Mouse (Mus musculus) MEL (cell line): ENCODE results near the gene Cadm3. TPM values are rescaled to one million over a fixed set of nuclear protein-coding genes. Genes with fewer than 3 reads are reported as not detected.

Experiments
- DNase-seq: peaks from one replicate; pipeline ENCODE4 v3.0.0; 2011; ENCODE audit warnings: low read depth, low spot score
- H3K27ac ChIP-seq: 2 replicates; pipeline ENCODE4 v1.5.1; 2012; ENCODE audit warnings: low read depth, mild to moderate bottlenecking, control low read depth, low read length, moderate library complexity; ENCODE audit not compliant: control insufficient read depth
- H3K27me3 ChIP-seq, 2 experiments: fragments of 150-350 bp in 1 of 2; sonication (generic) in 1 of 2; 2 replicates each; pipeline ENCODE4 v1.6.1; 2012; ENCODE audit warnings: low read length in 2 of 2, mild to moderate bottlenecking in 2 of 2, improper control_type of control experiment in 1 of 2, moderate library complexity in 1 of 2; ENCODE audit not compliant: insufficient read depth in 2 of 2, control insufficient read depth in 1 of 2
- H3K36me3 ChIP-seq, 2 experiments: 2 replicates each; pipeline ENCODE4 v1.6.1; 2012 to 2014; ENCODE audit warnings: low read length in 2 of 2, improper control_type of control experiment in 1 of 2, inconsistent platforms in 1 of 2, mild to moderate bottlenecking in 1 of 2; ENCODE audit not compliant: insufficient read depth in 2 of 2, control insufficient read depth in 1 of 2
- H3K4me1 ChIP-seq, 2 experiments: fragments of 150-350 bp in 1 of 2; sonication (generic) in 1 of 2; 2 replicates each; pipeline ENCODE4 v1.6.1; 2012; ENCODE audit warnings: low read length in 2 of 2, improper control_type of control experiment in 1 of 2, mild to moderate bottlenecking in 1 of 2; ENCODE audit not compliant: insufficient read depth in 2 of 2, control insufficient read depth in 1 of 2
- H3K4me3 ChIP-seq, 2 experiments: fragments of 150-350 bp in 1 of 2; sonication (generic) in 1 of 2; 2 replicates each; pipeline ENCODE4 v1.5.1; 2012; ENCODE audit warnings: low read depth in 2 of 2, low read length in 2 of 2, mild to moderate bottlenecking in 2 of 2, moderate library complexity in 2 of 2, control low read depth in 1 of 2, improper control_type of control experiment in 1 of 2; ENCODE audit not compliant: control insufficient read depth in 1 of 2, insufficient read depth in 1 of 2
- H3K79me2 ChIP-seq: 2 replicates; pipeline ENCODE4 v1.6.1; 2012; ENCODE audit warnings: mild to moderate bottlenecking, low read length, moderate library complexity; ENCODE audit not compliant: control insufficient read depth, poor library complexity, insufficient read depth
- H3K9ac ChIP-seq: 2 replicates; pipeline ENCODE4 v1.6.1; 2012; ENCODE audit warnings: low read depth, mild to moderate bottlenecking, control low read depth, low read length, moderate library complexity; ENCODE audit not compliant: control insufficient read depth, poor library complexity, severe bottlenecking
- H3K9me3 ChIP-seq: fragments of 150-350 bp; sonication (generic); replicated peaks from 2 replicates; pipeline ENCODE4 v1.6.1; 2012; ENCODE audit warnings: mild to moderate bottlenecking, low read length, improper control_type of control experiment, moderate library complexity; ENCODE audit not compliant: insufficient read depth
- CHD1 ChIP-seq: IDR thresholded peaks from 2 replicates; pipeline ENCODE4 v1.6.1; 2012; ENCODE audit warnings: low read depth, mild to moderate bottlenecking, inconsistent platforms, low read length, improper control_type of control experiment
- CTCF ChIP-seq, 3 experiments: IDR thresholded peaks in 2 of 3; conservative IDR thresholded peaks in 1 of 3; 2 replicates each; pipeline ENCODE4 v1.5.1; 2011 to 2012; ENCODE audit warnings: low read length in 3 of 3, low read depth in 2 of 3, mild to moderate bottlenecking in 2 of 3, improper control_type of control experiment in 1 of 3, inconsistent platforms in 1 of 3, mixed read lengths in 1 of 3, moderate library complexity in 1 of 3; ENCODE audit not compliant: control insufficient read depth in 1 of 3, insufficient read depth in 1 of 3, poor library complexity in 1 of 3, severe bottlenecking in 1 of 3
- ELF1 ChIP-seq: IDR thresholded peaks from 2 replicates; pipeline ENCODE4 v1.6.1; 2014; ENCODE audit warnings: low read depth, mild to moderate bottlenecking, inconsistent platforms, low read length, improper control_type of control experiment, moderate library complexity
- ETS1 ChIP-seq: IDR thresholded peaks from 2 replicates; pipeline ENCODE4 v1.6.1; 2012; ENCODE audit warnings: low read depth, mild to moderate bottlenecking, inconsistent platforms, low read length, improper control_type of control experiment, moderate library complexity
- GABPA ChIP-seq: IDR thresholded peaks from 2 replicates; pipeline ENCODE4 v1.6.1; 2012; ENCODE audit warnings: low read depth, mild to moderate bottlenecking, inconsistent platforms, low read length, improper control_type of control experiment, moderate library complexity
- HCFC1 ChIP-seq: IDR thresholded peaks from 2 replicates; pipeline ENCODE4 v1.6.1; 2012; ENCODE audit warnings: low read depth, mild to moderate bottlenecking, inconsistent platforms, low read length, improper control_type of control experiment, moderate library complexity
- JUND ChIP-seq: IDR thresholded peaks from 2 replicates; pipeline ENCODE4 v1.6.1; 2011; ENCODE audit warnings: low read depth, mild to moderate bottlenecking, improper control_type of control experiment, low read length
- MAFK ChIP-seq: IDR thresholded peaks from 2 replicates; pipeline ENCODE4 v1.6.1; 2011; ENCODE audit warnings: low read depth, mild to moderate bottlenecking, low read length, improper control_type of control experiment, borderline replicate concordance
- MEF2A ChIP-seq: IDR thresholded peaks from 2 replicates; pipeline ENCODE4 v1.6.1; 2014; ENCODE audit warnings: low read depth, mild to moderate bottlenecking, inconsistent platforms, low read length, improper control_type of control experiment; ENCODE audit not compliant: poor library complexity, insufficient replicate concordance, severe bottlenecking; ENCODE audit errors: extremely low read depth
- MXI1 ChIP-seq: IDR thresholded peaks from 2 replicates; pipeline ENCODE4 v1.6.1; 2011; ENCODE audit warnings: mild to moderate bottlenecking, low read depth, low read length, improper control_type of control experiment
- POLR2AphosphoS2 ChIP-seq: IDR thresholded peaks from 2 replicates; pipeline ENCODE4 v1.6.1; 2011; ENCODE audit warnings: low read length, improper control_type of control experiment
- POLR2AphosphoS5 ChIP-seq: IDR thresholded peaks from 2 replicates; pipeline ENCODE4 v1.6.1; 2012; ENCODE audit warnings: low read depth, borderline replicate concordance, mild to moderate bottlenecking, inconsistent platforms, low read length, moderate library complexity, mixed read lengths
- SIN3A ChIP-seq: IDR thresholded peaks from 2 replicates; pipeline ENCODE4 v1.6.1; 2012; ENCODE audit warnings: low read length, improper control_type of control experiment, inconsistent platforms
- SMC3 ChIP-seq: IDR thresholded peaks from 2 replicates; pipeline ENCODE4 v1.6.1; 2011; ENCODE audit warnings: low read depth, low read length, improper control_type of control experiment
- TAL1 ChIP-seq: IDR thresholded peaks from 2 replicates; pipeline ENCODE4 v1.6.1; 2012; ENCODE audit warnings: mild to moderate bottlenecking, inconsistent platforms, low read length, moderate library complexity, mixed read lengths
- UBTF ChIP-seq: IDR thresholded peaks from 2 replicates; pipeline ENCODE4 v1.6.1; 2012; ENCODE audit warnings: low read depth, mild to moderate bottlenecking, inconsistent platforms, low read length, improper control_type of control experiment, moderate library complexity, borderline replicate concordance; ENCODE audit not compliant: insufficient read depth
- ZC3H11A ChIP-seq: IDR thresholded peaks from 2 replicates; pipeline ENCODE4 v1.6.1; 2012; ENCODE audit warnings: low read depth, mild to moderate bottlenecking, inconsistent platforms, low read length, improper control_type of control experiment
- ZMIZ1 ChIP-seq: IDR thresholded peaks from 2 replicates; pipeline ENCODE4 v1.6.1; 2012; ENCODE audit warnings: low read depth, mild to moderate bottlenecking, inconsistent platforms, low read length, improper control_type of control experiment, moderate library complexity
- polyA plus RNA-seq, 2 experiments: library from polyadenylated mRNA; stranded (reverse) in 1 of 2; unstranded in 1 of 2; fragments of >175 nt in 1 of 2; fragments of >200 nt in 1 of 2; gene quantifications; 2 replicates each; pipeline versions ENCODE4 v1.2.1 to v1.2.4; 2012; ENCODE audit warnings: low replicate concordance in 2 of 2, low read depth in 1 of 2; ENCODE audit not compliant: insufficient read length in 2 of 2, insufficient read depth in 1 of 2, missing spikeins in 1 of 2
- total RNA-seq: library from RNA; depleted of rRNA; stranded (reverse); fragments of 300-350 nt; gene quantifications from 2 replicates; pipeline ENCODE4 v1.2.3, GENCODE M21; 2012

Gene Cadm3
- total and polyA plus RNA-seq, 3 experiments: 0.03 to 0.19 TPM; not detected in 1

GRCm38 (mm10) chr1:173332418-173332817, 35.1 kb downstream of the Cadm3 start:
- no peaks in the 10 kb centered on the region for H3K9me3 ChIP-seq
- H3K4me3 ChIP-seq: no peak overlapping the region
- no peak for DNase-seq
- peaks cover 18 to 54% of the 10 kb centered on the region in 2 experiments for H3K4me1 ChIP-seq
- TF ChIP-seq ZMIZ1 (no peak), GABPA (no peak), ELF1 (no peak), POLR2AphosphoS5 (no peak), HCFC1 (no peak), MXI1 (no peak), CHD1 (no peak), UBTF (no peak), ZC3H11A (no peak), JUND (no peak), POLR2AphosphoS2 (no peak), TAL1 (no peak), MEF2A (no peak), CTCF (IDR thresholded peaks at IDR 0.05 in 2 of 3, conservative IDR thresholded peaks at IDR 0.05 in 1 of 3; ENCODE audit: control insufficient read depth in 1 of 3, insufficient read depth in 1 of 3, low read depth in 2 of 3, low read length in 3 of 3, poor library complexity in 1 of 3, severe bottlenecking in 1 of 3) (no peak), SIN3A (no peak), SMC3 (no peak)
- peaks cover 0 to 31% of the 10 kb centered on the region in 2 experiments; a peak in 2 of 4 replicates for H3K36me3 ChIP-seq
- no peak overlapping the region for H3K27ac ChIP-seq
- no peak overlapping the region for H3K9ac ChIP-seq
- H3K27me3 ChIP-seq: no peaks in the 10 kb centered on the region
- no peaks in the 10 kb centered on the region for H3K79me2 ChIP-seq

GRCm38 (mm10) chr1:173329743-173330142, 37.8 kb downstream of the Cadm3 start:
- no peak overlapping the region for H3K4me3 ChIP-seq
- H3K27me3 ChIP-seq: no peaks in the 10 kb centered on the region
- no peak overlapping the region for H3K9ac ChIP-seq
- peaks cover 34 to 60% of the 10 kb centered on the region in 2 experiments for H3K4me1 ChIP-seq
- H3K27ac ChIP-seq: peak overlapping the region; percentile 32; the same call in 1 of the 2 replicates
- no peak for DNase-seq
- no peak for TF ChIP-seq MAFK
- no peak for TF ChIP-seq ETS1
- H3K36me3 ChIP-seq: peaks cover 0 to 48% of the 10 kb centered on the region in 2 experiments; a peak in 2 of 4 replicates
- no peaks in the 10 kb centered on the region for H3K79me2 ChIP-seq
- no peaks in the 10 kb centered on the region for H3K9me3 ChIP-seq
